In the genomic region with DNA sequence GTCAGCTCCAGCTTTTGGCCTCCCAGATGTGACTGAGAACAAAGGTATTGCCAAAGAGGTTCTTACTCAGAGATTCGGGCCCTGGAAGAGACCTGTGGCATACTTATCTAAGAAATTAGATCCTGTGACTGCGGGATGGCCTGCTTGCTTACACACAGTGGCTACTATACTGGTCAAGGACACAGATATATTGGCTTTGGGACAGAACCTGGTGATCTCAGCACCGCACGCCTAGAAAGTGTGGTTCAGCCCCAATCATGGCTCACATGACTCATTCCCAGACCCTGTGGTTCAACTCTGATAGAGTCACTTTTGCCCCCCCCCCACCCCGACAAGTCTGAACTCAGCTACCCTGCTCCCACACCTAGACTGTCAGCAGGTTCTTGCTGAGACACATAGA, we compare ENCODE assay signal across 1 mouse cellular context.
TF ChIP-seq lines count a peak whose summit lies in the region.

No protein-coding gene starts in this region.

TF ChIP-seq in CH12.LX, 34 proteins besides CTCF, POLR2A, EP300 and RAD21:
- TF ChIP-seq BHLHE40 (IDR thresholded peaks at IDR 0.05; ENCODE audit: low read depth, low read length) (peak; percentile 63), GABPA (IDR thresholded peaks at IDR 0.05; ENCODE audit: insufficient replicate concordance, low read depth, low read length) (no peak)
